Mouse (Mus musculus) cerebellum, adult 2 months (tissue): ENCODE measurements at regions not wholly inside any gene's neighbourhood (a gene's known extent, or its start where the extent isn't known, plus 50 kb on each side); places are given as distances from the start of the nearest gene placed in this dataset.

Experiments
- DNase-seq, 2 experiments: peaks; one replicate each; pipeline ENCODE4 v3.0.0; 2021
- H3K27ac ChIP-seq: fragments of 200-500 bp; 2 replicates; pipeline ENCODE4 v1.5.1; 2012; ENCODE audit warnings: low read length, control low read depth, inconsistent platforms; ENCODE audit not compliant: insufficient read depth
- H3K27me3 ChIP-seq: fragments of 200-500 bp; 2 replicates; pipeline ENCODE4 v1.6.1; 2012; ENCODE audit warnings: inconsistent platforms, mild to moderate bottlenecking, low read length, moderate library complexity; ENCODE audit not compliant: control insufficient read depth, insufficient read depth
- H3K4me1 ChIP-seq: fragments of 200-500 bp; 2 replicates; pipeline ENCODE4 v1.6.1; 2011; ENCODE audit warnings: low read length; ENCODE audit not compliant: control insufficient read depth, insufficient read depth
- H3K4me3 ChIP-seq: fragments of 200-500 bp; replicated peaks from 2 replicates; pipeline ENCODE3; 2011; ENCODE audit warnings: mild to moderate bottlenecking, low read depth, low read length, control low read depth; ENCODE audit not compliant: insufficient read depth
- CTCF ChIP-seq: fragments of 200-500 bp; IDR thresholded peaks from 2 replicates; pipeline ENCODE4 v1.5.1; 2011; ENCODE audit warnings: low read depth, mild to moderate bottlenecking, control low read depth, low read length, moderate library complexity, borderline replicate concordance; ENCODE audit not compliant: insufficient read depth
- POLR2A ChIP-seq: fragments of 200-500 bp; IDR thresholded peaks from 2 replicates; pipeline ENCODE4 v1.6.1; 2011; ENCODE audit warnings: low read length, control low read depth, borderline replicate concordance; ENCODE audit not compliant: insufficient read depth
- WGBS: fragments of 180-500 bp; shearing (Covaris S2); methylation state at CpG from one replicate; pipeline ENCODE4 v1.1.7; 2018; 5-methylcytosine and 5-hydroxymethylcytosine counted together

GRCm38 (mm10) chr1:41887556-41887955 is 808.0 kb upstream of the Pou3f3 start:
- 25% methylated on average over 8 of the region's 8 CpGs for WGBS

GRCm38 (mm10) chr1:41888213-41888612 is 807.4 kb upstream of the Pou3f3 start:
- H3K27ac ChIP-seq: no peak overlapping the region
- H3K27me3 ChIP-seq: no peaks in the 10 kb centered on the region
- 13% methylated on average over 2 of the region's 2 CpGs for WGBS
- no peak for DNase-seq
- H3K4me3 ChIP-seq: no peak overlapping the region
- H3K4me1 ChIP-seq: no peaks in the 10 kb centered on the region
- TF ChIP-seq CTCF (no peak), POLR2A (no peak)

More at GRCm38 (mm10) chr1:41887556-41887955, 808.0 kb upstream of the Pou3f3 start:
- TF ChIP-seq POLR2A: no peak
- no peak for TF ChIP-seq CTCF
- Histone ChIP-seq H3K27ac (no peak overlapping the region), H3K4me1 (no peaks in the 10 kb centered on the region), H3K27me3 (no peaks in the 10 kb centered on the region), H3K4me3 (no peak overlapping the region)
- no peak for DNase-seq

GRCm38 (mm10) chr1:41888966-41889365 is 806.6 kb upstream of the Pou3f3 start:
- no peak overlapping the region for H3K27ac ChIP-seq
- H3K27me3 ChIP-seq: no peaks in the 10 kb centered on the region
- WGBS: 51% methylated on average over 5 of the region's 5 CpGs
- no peak overlapping the region for H3K4me3 ChIP-seq
- H3K4me1 ChIP-seq: no peaks in the 10 kb centered on the region
- no peak for DNase-seq
- no peak for TF ChIP-seq POLR2A
- no peak for TF ChIP-seq CTCF

GRCm38 (mm10) chr1:41889940-41890339 is 805.6 kb upstream of the Pou3f3 start:
- H3K4me3 ChIP-seq: no peak overlapping the region
- H3K27ac ChIP-seq: no peak overlapping the region
- WGBS: 79% methylated on average over 6 of the region's 6 CpGs
- no peak for DNase-seq
- no peaks in the 10 kb centered on the region for H3K4me1 ChIP-seq
- TF ChIP-seq POLR2A (no peak), CTCF (no peak)
- no peaks in the 10 kb centered on the region for H3K27me3 ChIP-seq

- Histone ChIP-seq H3K27me3 (no peaks in the 10 kb centered on the region), H3K4me3 (no peak overlapping the region), H3K27ac (no peak overlapping the region), H3K4me1 (no peaks in the 10 kb centered on the region)
- TF ChIP-seq POLR2A (no peak), CTCF (no peak)
- no peak for DNase-seq
- 72% methylated on average over 20 of the region's 20 CpGs for WGBS
Observed at GRCm38 (mm10) chr1:41890714-41891689, 804.6 kb upstream of the Pou3f3 start.

GRCm38 (mm10) chr1:41891730-41892129 is 803.8 kb upstream of the Pou3f3 start:
- no peak for DNase-seq

GRCm38 (mm10) chr1:41892376-41892775 is 803.2 kb upstream of the Pou3f3 start:
- Histone ChIP-seq H3K4me1 (no peaks in the 10 kb centered on the region), H3K27me3 (no peaks in the 10 kb centered on the region), H3K4me3 (no peak overlapping the region), H3K27ac (no peak overlapping the region)
- WGBS: 24% methylated on average over 2 of the region's 2 CpGs
- no peak for TF ChIP-seq POLR2A
- TF ChIP-seq CTCF: no peak
- no peak for DNase-seq

More at GRCm38 (mm10) chr1:41891730-41892129, 803.8 kb upstream of the Pou3f3 start:
- 92% methylated on average over 11 of the region's 11 CpGs for WGBS
- H3K4me1 ChIP-seq: no peaks in the 10 kb centered on the region
- TF ChIP-seq POLR2A: no peak
- TF ChIP-seq CTCF: no peak
- H3K4me3 ChIP-seq: no peak overlapping the region
- no peak overlapping the region for H3K27ac ChIP-seq
- H3K27me3 ChIP-seq: no peaks in the 10 kb centered on the region

- WGBS: 41% methylated on average over 4 of the region's 4 CpGs
- Histone ChIP-seq H3K4me1 (no peaks in the 10 kb centered on the region), H3K27ac (no peak overlapping the region), H3K4me3 (no peak overlapping the region), H3K27me3 (no peaks in the 10 kb centered on the region)
- TF ChIP-seq CTCF: no peak
- TF ChIP-seq POLR2A: no peak
- peak; percentile 6 to 9 for DNase-seq
Observed at GRCm38 (mm10) chr1:41897768-41898330, 797.7 kb upstream of the Pou3f3 start.
